Mouse (Mus musculus): ENCODE results near the gene Baiap3.
"Not testable (repeated sequence)": the region's sequence is repeated elsewhere in the genome, so short reads cannot be mapped to it uniquely, and the experiment has no call there.

Baiap3 gene

DNA sequence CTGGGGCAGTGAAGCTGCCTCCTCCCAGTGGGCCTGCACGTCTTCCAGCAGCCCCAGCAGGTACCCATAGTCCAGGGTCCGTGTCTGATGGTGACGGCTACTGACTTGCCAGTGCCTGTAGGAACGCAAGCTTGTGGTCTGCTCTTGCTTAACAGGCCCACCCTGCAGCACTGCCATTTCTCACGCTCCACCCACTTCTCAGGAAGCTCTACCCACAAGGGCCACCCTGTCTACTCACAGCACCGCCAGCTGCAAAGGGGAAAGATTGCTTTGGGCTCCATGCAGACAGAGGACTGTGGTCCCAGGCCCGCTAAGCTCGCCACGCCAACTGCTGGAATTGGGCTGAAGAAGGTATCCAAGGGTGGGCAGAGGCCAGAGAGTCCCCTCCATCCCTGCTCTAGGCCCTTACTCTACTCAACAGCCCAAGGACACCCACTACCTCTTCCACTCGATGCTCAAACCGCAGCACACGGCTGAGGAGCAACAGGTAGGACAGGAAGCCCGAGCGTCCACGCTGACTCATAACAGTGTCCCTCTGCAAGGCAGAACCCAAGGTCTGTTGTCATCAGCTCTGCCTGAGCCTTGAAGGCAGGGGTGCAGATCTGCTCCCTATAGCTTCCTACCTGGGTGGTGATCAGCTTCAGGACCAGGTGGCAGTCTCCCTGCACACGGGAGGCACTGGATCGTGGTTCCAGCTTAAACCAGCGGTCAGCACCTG lies 8.0 kb downstream of the Baiap3 start:
- DNase-seq (ENCODE audit: low spot score in 2 of 2): no peak

DNA sequence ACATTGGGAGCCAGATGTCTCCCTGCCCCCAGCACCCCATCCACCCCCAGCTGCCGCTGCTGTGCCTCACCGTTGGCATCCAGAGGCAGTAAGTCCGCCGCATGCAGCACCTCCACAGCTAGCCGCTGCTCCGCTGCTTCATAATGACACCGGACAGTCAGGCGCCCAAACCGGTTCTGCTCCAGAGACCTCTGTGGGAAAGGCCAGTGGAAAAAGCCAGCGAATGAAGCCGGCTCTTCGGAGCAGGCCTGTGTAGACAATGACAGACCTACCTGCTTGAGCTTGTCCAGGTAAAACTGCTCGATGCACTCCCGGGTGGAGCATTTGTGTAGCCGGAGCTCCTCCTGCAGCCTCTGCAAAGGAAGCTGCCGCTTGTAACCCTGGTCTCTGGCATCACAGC lies 11.9 kb downstream of the Baiap3 start:
- no peak for DNase-seq (ENCODE audit: low spot score in 2 of 2)

DNA sequence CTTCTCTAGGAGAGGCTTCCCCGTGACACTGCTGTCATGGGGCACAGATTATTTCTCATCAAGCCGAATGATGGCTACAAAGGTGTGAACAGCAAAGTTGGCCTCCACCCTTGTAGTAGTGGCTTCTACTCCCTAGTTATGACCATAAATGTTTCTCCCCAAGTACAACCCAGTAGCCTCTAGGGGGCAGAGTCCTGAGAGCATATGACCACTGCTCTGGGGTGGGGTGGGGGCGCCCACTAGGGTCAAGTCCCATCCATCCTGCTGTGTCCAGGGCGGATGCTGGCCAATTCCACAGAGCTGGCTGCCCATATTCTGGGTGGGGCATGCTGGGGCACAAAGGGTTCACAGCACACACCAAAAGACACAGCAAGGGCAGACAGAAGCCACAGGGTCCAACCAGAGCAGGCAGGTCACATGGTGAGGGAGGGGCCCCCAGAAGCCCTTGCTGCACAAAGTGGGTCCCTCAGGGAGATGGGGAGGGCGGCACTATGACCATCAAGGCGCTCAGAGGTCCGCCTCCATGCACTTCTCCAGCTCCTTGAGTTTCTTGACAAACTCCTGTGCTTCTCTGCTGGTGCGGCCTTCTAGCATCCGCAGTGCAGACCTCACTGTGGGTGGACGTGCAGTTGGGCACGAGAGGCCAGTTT lies 12.9 kb downstream of the Baiap3 start:
- no peak for DNase-seq (ENCODE audit: low spot score in 2 of 2)

DNA sequence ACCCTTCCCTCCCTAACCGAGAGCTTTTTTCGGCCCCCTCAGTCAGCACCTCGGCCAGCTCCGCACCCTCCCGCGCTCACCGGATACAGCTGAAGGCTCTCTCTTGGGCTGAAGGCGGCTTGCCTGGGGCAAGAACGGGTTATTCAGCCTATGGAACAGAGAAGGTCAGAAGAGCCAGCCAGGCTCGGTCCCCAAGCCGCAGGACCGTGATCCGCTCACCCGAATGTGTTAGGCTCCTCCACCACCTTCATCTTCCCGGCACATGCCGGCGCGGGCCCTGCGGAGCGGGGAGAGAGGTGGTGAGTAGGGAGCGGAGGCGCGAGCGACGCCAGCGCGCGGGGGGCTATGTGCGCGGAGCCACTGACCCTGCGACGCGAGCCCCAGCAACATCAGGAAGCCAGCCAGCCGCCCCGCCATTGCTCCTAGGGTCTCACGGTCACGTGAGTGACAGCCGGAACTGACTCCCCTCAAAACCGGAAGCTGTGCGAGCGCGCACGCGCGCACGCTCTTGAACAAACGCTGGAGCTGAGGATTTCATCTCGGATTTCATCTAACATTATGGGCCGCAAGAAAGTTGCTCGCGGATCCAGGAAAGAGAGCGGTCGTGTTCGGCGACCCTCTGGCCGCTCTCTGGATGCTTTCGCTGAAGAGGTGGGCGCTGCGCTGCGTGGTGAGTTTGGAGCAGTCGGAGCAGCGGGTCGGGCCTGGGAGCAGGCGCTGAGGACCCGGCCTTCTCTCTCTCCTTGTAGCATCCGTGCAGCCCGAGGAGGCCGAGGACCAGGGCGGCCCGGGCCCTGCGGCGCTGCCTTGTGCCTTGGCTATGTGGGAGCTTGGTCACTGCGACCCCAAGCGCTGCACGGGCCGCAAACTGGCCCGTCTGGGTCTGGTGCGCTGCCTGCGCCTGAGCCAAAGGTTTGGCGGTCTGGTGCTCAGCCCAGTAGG lies 16.2 kb downstream of the Baiap3 start, which contains the start of the genes Gnptg and Tsr3:
Gnptg (minus strand) TSS at position 430 of the 942 bp plus-strand sequence.
Tsr3 (plus strand) TSS at position 476 of the 942 bp plus-strand sequence.
- DNase-seq (ENCODE audit: low spot score in 2 of 2): peak; percentile 65 to 86

DNA sequence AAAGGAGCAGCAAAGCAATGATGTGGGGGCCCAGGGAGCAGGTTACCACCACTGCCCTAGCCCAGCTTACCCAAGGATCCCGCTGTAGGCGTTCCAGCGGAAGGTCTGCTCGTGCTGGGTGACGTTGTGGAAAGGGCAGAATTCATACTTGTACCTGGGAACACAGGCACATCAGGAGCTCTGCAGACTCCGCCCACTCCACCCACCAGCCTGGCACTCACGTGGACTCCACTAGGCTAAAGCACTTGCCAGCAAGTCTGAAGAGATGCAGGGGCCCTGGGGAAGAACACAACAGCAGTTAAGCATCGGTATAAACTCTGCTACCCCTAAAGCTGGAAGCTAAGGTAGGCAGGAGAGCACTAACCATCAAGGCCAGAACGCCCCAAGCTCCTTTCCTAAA lies 20.5 kb downstream of the Baiap3 start:
- DNase-seq (ENCODE audit: low spot score in 2 of 2): no peak

DNA sequence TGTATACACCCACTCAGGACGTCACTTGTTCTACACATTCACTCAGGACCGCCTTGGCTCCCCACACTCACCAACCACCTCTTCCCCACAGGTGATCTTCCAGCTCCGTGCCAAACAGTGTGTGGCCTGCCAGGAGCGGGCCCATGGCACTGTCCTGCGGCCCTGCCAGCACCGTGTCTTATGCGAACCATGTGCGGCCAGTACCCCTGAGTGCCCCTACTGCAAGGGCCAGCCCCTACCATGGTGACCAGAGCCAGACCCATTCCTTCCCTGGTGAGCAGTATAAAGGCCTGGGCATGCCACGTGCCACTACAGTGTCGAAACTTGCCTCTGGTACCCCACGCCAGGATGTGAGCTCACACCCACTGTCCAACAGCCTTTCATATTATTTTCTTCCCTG lies 24.5 kb downstream of the Baiap3 start:
- not testable (repeated sequence) for DNase-seq (ENCODE audit: low spot score in 2 of 2)

DNA sequence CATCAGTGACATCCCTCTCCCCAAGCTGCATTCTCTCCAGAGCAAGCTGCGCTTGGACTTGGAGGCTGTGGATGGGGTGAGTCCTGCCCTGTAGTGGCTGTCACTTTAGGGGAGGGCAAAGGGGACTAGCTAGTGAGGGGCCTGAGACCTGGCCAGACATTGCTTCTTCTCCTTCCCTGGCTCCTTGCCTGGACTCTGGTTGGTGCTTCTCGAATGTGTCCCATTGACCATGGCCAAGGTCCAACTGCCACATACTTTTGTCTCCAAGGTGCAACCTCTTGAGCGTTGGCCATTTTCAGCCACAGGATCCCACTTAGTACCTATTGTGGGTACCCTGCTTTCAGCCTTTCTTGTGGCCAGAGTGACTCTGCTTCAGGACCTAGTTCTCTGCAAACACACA lies 25.5 kb downstream of the Baiap3 start:
- no peak for DNase-seq (ENCODE audit: low spot score in 2 of 2)

DNA sequence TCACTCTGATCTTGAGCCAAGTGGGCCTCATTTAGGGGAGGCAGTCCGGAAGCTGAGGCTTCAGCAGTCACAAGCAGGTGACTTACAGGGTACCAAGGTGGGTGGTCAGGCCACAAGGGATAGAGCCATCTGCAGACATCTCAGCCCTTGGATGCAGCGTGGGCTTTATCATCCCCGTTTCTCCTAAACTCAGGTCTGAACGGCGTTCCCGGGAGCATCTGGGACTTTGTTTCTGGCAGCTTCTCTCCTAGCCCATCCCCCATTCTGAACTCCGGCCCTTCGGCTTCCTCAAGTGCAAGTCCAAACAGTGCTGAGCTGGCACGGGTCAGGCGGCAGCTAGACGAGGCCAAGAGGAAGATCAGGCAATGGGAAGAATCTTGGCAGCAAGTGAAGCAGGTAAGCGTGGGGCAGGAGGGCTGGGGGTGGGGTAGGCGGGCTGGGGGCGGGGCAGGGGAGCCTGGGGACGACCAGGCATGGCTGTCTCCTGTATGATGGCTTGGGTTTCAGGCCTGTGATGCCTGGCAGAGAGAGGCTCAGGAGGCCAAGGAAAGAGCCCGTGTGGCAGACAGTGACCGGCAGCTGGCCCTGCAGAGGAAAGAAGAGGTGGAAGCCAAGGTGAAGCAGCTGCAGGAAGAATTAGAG lies 26.0 kb downstream of the Baiap3 start:
- not testable (repeated sequence) for DNase-seq (ENCODE audit: low spot score in 2 of 2)

DNA sequence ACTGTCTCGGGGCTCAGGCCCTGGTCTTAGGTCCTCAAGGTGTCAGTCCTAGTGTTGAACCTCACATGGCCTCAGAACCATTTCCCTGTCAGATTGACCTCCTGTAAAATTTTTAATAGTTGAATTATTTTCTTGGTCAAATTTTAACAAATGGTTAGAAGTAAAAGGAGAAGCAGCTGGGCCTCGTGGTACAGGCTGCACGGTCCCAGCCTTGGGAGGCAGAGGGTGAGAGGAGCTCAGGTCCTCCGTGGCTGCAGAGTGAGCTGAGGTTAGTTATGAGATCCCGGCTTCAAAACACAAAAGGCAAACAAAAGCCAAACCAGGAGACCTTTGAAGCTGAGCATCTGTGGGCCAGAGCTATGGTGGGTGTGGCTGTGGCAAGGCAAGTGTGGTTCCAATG lies 28.2 kb downstream of the Baiap3 start:
- DNase-seq (ENCODE audit: low spot score in 2 of 2): no peak

DNA sequence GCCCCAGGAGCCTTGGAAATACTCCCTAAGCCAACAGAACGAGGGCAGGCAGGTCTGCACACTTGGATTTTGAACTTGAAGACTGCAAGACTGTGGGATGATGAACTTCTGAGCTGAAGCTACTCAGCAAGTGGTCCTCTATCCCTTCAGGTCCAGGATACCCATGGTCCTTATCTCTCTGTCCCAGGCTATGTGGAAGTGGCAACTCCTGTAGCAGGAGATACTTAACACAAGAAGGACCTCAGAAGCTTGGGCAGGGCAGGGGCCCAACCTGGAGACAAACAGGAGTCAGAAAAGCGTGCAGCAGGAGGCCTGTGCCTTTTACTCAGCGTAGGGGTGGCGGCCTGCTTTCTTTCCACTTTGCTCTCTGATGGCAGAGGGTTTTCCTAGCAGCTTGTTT lies 30.5 kb downstream of the Baiap3 start:
- DNase-seq (ENCODE audit: low spot score in 2 of 2): peak in 1 of 2 experiments; percentile 39

DNA sequence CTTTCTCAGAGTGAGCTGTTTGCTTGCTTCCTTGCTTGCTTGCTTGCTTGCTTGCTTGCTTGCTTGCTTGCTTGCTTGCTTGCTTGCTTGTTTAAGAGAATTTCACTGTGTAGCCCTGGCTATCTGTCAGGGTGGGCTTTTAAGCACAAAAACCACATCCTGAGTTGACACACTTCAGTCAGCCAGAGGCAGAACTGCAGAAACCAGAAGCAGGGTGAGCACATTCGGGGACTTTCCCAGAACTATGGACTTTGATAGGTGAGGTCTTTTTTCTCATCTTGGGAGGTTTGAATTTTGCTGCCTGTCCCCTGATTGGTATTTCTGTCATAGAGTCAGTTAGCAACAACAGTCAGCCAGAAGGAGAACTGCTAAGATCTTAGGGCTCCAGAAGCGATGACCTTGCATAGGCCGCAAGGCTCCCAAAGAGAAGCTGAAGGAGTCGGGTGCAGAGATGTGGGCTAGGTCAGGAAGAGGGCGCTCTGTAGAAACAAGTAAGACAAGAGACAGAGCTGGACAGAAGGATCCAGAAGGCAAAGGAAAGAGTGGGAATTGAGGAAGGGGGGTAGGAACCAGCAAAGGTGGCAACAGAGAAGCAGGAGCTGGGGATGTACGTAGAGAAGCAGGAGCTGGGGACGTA lies 31.5 kb downstream of the Baiap3 start:
- peak in 1 of 2 experiments; percentile 30 for DNase-seq (ENCODE audit: low spot score in 2 of 2)

DNA sequence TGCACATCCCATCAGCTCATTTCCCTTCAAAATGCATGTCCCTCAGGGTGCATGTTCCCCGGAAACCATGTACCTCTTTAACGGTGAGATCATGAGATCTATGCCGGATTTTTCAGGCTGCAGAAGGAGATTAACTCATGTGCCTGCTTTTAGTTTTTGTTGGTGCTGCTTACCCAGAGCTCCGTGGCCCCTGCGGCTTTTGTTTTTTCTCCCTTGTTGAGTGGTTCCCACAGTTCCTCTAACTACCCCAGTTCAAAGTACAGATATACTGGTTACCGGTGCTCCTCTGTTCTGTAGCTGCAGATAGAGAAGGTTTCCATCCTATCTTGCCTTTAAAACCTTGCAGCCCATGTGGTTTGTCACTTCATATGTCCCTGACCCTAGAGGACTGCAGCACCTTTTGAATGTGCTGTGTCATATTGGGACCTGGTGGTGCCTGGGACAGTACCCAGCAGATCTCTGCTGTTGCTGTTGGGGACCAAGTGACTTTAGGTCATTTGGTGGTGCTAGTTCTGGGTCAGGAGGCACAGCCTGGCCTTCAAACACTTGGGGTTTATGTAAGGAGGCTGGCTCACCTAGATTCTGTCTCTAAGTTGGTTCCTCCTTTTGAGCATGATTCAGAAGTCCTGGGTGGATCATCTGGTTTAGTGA lies 33.1 kb downstream of the Baiap3 start:
- peak; percentile 37 to 52 for DNase-seq (ENCODE audit: low spot score in 2 of 2)

DNA sequence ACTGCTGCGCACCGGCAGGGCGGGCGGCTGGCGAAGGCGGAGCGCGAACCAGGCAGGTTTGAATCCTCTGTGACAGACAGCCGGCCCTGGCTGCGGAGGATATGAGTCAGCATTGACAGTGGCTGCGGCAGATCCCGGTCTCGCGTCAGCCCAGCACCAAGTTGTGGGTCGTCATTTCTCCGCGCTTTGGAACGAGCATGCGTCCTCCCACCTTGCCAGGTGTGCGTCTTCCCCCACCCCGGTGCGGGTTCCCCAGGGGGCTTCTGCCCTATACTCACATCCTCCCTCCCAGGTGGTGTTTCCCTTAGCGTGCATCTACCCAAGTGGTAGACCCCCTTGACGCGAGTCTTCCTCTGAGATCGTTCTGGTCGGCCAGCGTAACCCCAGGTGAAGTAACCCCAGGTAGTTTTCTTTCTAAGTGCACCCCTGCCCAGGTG lies 33.6 kb downstream of the Baiap3 start:
- peak; percentile 46 to 55 for DNase-seq (ENCODE audit: low spot score in 2 of 2)

DNA sequence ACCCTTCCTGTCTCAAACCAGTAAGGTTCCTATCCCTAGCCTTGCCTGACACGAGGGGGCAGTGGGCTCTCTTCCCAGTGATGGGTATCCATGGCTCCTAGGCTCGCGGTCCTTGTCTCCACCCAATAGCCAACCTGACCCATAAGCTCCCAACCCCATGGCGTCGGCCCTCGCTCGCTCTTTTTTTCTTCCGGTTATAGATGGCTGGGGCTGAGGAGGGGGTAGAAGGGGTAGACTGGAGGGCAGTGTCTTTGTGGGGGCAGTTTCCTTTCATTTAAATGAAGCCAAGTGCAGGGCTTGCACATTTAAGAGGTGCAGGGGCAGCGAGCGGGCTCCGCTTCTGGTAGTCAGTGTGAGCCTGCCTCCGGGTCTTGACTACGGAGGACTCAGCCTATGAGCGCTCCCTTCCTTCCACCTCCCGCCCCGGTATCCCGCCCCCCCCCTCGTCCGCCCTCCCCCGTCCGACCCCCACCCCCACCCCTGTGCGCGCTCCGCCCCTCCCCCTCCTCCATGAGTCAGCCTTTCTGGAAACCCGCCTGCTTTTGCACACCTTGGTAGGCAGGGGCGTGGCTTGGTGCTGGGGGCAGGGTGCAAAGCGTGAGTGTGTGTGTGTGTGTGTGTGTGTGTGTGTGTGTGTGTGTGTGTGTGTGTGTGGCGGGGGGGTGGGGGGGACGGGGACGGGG lies 34.2 kb downstream of the Baiap3 start:
- peak; percentile 54 to 84 for DNase-seq (ENCODE audit: low spot score in 2 of 2)

DNA sequence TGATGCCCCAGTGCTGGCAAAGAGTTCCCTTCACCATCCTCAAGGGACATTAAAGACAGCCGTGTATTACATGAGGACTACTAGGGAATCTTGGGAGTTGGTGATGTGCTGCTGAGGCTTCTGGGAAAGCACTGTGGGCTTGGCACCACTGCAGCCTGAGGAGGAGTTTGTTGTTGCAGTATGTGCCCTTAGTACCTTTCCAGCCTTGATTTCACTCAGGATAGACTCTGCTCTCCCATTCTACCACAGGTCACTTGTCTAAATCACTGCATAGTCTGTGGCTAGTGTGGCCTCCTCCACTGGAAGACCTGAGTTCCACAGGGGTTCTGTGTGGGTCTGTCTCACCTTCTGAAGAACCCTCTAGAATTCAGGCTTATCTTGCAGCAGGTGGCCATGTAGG lies 35.4 kb downstream of the Baiap3 start:
- DNase-seq (ENCODE audit: low spot score in 2 of 2): no peak

DNA sequence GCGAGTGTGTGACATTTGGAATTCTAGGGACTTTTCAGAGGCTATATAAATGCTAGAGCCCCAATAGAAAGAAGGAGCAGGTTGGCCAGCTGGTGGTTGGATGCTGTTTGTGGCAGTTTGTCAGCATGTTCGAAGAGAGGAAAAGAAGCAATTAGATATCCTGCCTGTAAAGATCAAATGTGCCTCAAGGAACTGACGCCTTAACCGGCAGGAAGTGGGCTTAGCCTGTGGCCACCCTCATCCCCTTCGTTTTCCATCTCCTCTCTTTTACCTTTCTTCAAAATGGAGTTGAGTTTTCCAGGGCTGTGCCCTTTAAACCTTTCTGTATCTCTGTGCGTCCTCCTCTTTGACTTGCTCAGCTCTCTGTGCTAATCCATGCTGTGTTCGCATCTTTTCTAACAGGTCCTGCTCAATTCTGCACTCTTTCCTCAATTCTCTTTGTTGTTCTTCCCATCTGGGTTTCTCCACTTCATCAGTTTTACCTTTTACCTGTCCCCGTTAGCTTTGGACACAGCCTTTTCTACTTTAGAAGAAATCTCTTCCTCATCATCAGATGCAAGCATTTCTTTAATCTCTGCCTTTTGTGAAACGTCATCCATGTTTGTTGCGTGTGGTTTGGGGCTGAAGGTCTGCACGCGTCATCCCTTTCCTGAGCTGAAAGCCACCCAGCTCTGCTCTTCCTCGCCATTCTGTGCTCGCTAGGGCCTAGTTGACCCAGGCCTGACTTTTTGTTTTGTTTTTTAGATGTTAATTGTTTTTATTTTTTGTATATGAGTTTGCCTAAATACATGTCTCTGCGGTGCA lies 36.5 kb downstream of the Baiap3 start:
- DNase-seq (ENCODE audit: low spot score in 2 of 2): no peak

DNA sequence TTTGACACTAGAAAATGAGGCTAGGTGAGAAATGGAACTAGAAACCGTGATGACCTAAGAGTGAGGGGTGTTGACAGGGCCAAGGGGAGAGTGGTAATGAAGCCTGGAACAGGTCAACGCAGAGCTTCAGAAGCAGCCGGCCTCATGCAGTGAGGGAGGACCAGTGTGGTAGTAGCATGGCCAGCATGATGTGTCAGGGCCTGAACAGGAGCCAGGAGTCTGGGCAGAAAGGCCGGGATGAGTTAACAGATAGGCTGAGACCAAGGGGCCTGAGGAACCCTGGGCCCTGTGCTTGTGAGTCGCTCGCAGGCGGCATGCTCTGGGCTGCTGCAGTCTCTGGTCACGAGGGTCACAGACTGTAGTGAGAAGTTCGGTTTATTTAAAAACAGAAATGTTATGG lies 37.2 kb downstream of the Baiap3 start:
- no peak for DNase-seq (ENCODE audit: low spot score in 2 of 2)

DNA sequence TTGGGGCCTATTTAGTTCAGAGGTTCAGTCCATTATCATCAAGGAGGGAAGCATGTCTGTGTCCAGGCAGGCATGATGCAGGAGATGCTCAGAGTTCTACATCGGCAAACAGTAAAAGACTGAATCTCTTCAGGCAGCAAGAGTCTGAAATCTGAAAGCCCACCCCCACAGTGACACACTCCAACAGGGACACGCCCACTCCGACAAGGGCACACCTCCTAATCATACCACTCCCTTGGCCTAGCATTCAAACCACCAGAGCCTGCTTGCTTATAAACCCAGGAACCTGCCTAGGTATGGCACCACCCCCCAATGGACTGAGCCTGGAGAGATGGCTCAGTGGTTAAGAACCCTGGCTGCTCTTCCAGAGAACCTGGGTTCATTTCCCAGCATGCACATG lies 40.7 kb downstream of the Baiap3 start:
- no peak for DNase-seq (ENCODE audit: low spot score in 2 of 2)

DNA sequence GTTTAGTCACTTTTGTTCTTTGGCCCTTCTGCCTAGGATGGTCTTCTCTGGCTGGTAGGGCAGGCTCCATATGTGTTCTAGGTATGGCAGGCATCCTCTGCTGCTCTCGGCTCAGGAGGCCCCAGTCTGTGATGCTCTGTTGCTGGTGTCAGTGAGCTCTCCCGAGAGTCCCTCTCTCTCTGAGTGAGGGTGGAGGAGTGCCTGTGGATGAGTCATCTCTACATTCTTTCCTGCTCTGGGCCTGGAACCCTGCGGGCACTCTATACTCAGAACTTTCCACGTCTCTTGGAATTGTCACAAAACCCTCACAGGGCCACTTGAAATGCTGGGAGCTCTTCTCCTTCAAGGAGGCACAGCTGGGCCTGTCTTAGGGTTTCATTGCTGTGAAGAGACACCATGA lies 44.5 kb downstream of the Baiap3 start:
- no peak for DNase-seq (ENCODE audit: low spot score in 2 of 2)

Measured in spleen, postnatal 10 days (tissue).